Mouse (Mus musculus) neural tube, embryonic 11.5 days (tissue): ENCODE data around the gene Zdhhc14. TPM values are rescaled to one million over a fixed set of nuclear protein-coding genes. Genes with fewer than 3 reads are reported as not detected.

Source experiments
- ATAC-seq: fragments of 200-750 bp; cut with Nextera tagmentation; 2 replicates; pipeline ENCODE4 v1.8.0; 2017; ENCODE audit warnings: moderate number of reproducible peaks, mild to moderate bottlenecking, moderate TSS enrichment, moderate library complexity; ENCODE audit not compliant: insufficient read depth, low FRiP score, low TSS enrichment
- DNase-seq: peaks from one replicate; pipeline ENCODE4 v3.0.0-alpha.2; 2015; ENCODE audit warnings: low spot score
- H3K27ac ChIP-seq: fragments of 300-500 bp; sonication (generic); 2 replicates; pipeline ENCODE4 v1.5.1; 2014; ENCODE audit warnings: low read depth, mild to moderate bottlenecking, low read length
- H3K27me3 ChIP-seq: fragments of 300-500 bp; sonication (generic); 2 replicates; pipeline ENCODE4 v1.6.1; 2014; ENCODE audit warnings: mild to moderate bottlenecking, low read length, mixed read lengths; ENCODE audit not compliant: control insufficient read depth, insufficient read depth
- H3K36me3 ChIP-seq: fragments of 300-500 bp; sonication (generic); 2 replicates; pipeline ENCODE4 v1.6.1; 2014; ENCODE audit warnings: mild to moderate bottlenecking, low read length, moderate library complexity, mixed read lengths; ENCODE audit not compliant: control insufficient read depth, insufficient read depth
- H3K4me1 ChIP-seq: fragments of 300-500 bp; sonication (generic); 2 replicates; pipeline ENCODE4 v1.6.1; 2014; ENCODE audit warnings: low read length, mixed read lengths; ENCODE audit not compliant: control insufficient read depth, insufficient read depth
- H3K4me2 ChIP-seq: fragments of 300-500 bp; sonication (generic); 2 replicates; pipeline ENCODE4 v1.6.1; 2014; ENCODE audit warnings: low read depth, mild to moderate bottlenecking, moderate library complexity
- H3K4me3 ChIP-seq: fragments of 300-500 bp; sonication (generic); 2 replicates; pipeline ENCODE4 v1.5.1; 2014; ENCODE audit warnings: low read depth, low read length
- H3K9ac ChIP-seq: fragments of 300-500 bp; sonication (generic); 2 replicates; pipeline ENCODE4 v1.6.1; 2014; ENCODE audit warnings: mild to moderate bottlenecking, low read length
- H3K9me3 ChIP-seq: fragments of 300-500 bp; sonication (generic); 2 replicates; pipeline ENCODE4 v1.6.1; 2016; ENCODE audit warnings: low read length; ENCODE audit not compliant: control insufficient read depth
- WGBS: fragments of 180-500 bp; shearing (Covaris S2); extraction: QIAGEN DNeasy Blood & Tissue Kit; methylation state at CpG from one replicate; pipeline ENCODE4 v1.1.7; 2014; 5-methylcytosine and 5-hydroxymethylcytosine counted together
- polyA plus RNA-seq: library from polyadenylated mRNA; unstranded; fragments of >200 nt; fragmentation: Nextera tagmentation; extraction: Ambion mirVana; gene quantifications from 2 replicates; pipeline ENCODE4 v1.2.1, GENCODE M21; 2014

Gene Zdhhc14
- polyA plus RNA-seq, 1 experiment from 2014 or later, result 2.6 TPM

GRCm38 (mm10) chr17:5553556-5553955, 61.2 kb downstream of the Zdhhc14 start:
- H3K27me3 ChIP-seq, result no peaks in the 10 kb centered on the region
- no peak overlapping the region for H3K4me2 ChIP-seq
- no peak overlapping the region for H3K27ac ChIP-seq
- DNase-seq, result no peak
- H3K9me3 ChIP-seq, result no peaks in the 10 kb centered on the region
- H3K4me1 ChIP-seq, result no peaks in the 10 kb centered on the region
- no peaks in the 10 kb centered on the region for H3K36me3 ChIP-seq
- ATAC-seq, result no peak
- WGBS, result 95% methylated on average over 5 of the region's 5 CpGs
- no peak overlapping the region for H3K9ac ChIP-seq
- no peak overlapping the region for H3K4me3 ChIP-seq

- H3K4me2 ChIP-seq, result no peak overlapping the region
- WGBS, result 88% methylated on average over 2 of the region's 2 CpGs
Observed at GRCm38 (mm10) chr17:5554573-5554972, 62.2 kb downstream of the Zdhhc14 start.

GRCm38 (mm10) chr17:5556568-5556967, 64.2 kb downstream of the Zdhhc14 start:
- Histone ChIP-seq H3K27me3 (no peaks in the 10 kb centered on the region), H3K4me1 (no peaks in the 10 kb centered on the region), H3K9ac (no peak overlapping the region), H3K27ac (no peak overlapping the region), H3K4me3 (no peak overlapping the region), H3K36me3 (no peaks in the 10 kb centered on the region), H3K9me3 (no peaks in the 10 kb centered on the region), H3K4me2 (no peak overlapping the region)
- ATAC-seq (no peak), DNase-seq (no peak)
- 70% methylated on average over 8 of the region's 8 CpGs for WGBS

More at GRCm38 (mm10) chr17:5554573-5554972, 62.2 kb downstream of the Zdhhc14 start:
- Histone ChIP-seq H3K27me3 (no peaks in the 10 kb centered on the region), H3K4me1 (no peaks in the 10 kb centered on the region), H3K27ac (no peak overlapping the region), H3K9ac (no peak overlapping the region), H3K36me3 (no peaks in the 10 kb centered on the region), H3K4me3 (no peak overlapping the region), H3K9me3 (no peaks in the 10 kb centered on the region)
- no peak for ATAC-seq
- DNase-seq, result no peak

- ATAC-seq, result no peak
- no peaks in the 10 kb centered on the region for H3K4me1 ChIP-seq
- no peaks in the 10 kb centered on the region for H3K36me3 ChIP-seq
- 92% methylated on average over 4 of the region's 4 CpGs for WGBS
- no peak overlapping the region for H3K27ac ChIP-seq
- H3K27me3 ChIP-seq, result no peaks in the 10 kb centered on the region
- no peak overlapping the region for H3K9ac ChIP-seq
- no peak overlapping the region for H3K4me2 ChIP-seq
- H3K4me3 ChIP-seq, result no peak overlapping the region
- no peaks in the 10 kb centered on the region for H3K9me3 ChIP-seq
- no peak for DNase-seq
Observed at GRCm38 (mm10) chr17:5560212-5560611, 67.9 kb downstream of the Zdhhc14 start.

GRCm38 (mm10) chr17:5563108-5563507, 70.8 kb downstream of the Zdhhc14 start:
- H3K4me2 ChIP-seq, result no peak overlapping the region
- WGBS, result 85% methylated on average over 6 of the region's 6 CpGs
- no peak overlapping the region for H3K27ac ChIP-seq
- H3K4me1 ChIP-seq, result no peaks in the 10 kb centered on the region
- ATAC-seq (no peak), DNase-seq (no peak)
- no peak overlapping the region for H3K9ac ChIP-seq
- H3K9me3 ChIP-seq, result no peaks in the 10 kb centered on the region
- no peaks in the 10 kb centered on the region for H3K27me3 ChIP-seq
- no peaks in the 10 kb centered on the region for H3K36me3 ChIP-seq
- H3K4me3 ChIP-seq, result no peak overlapping the region

- no peak for ATAC-seq
- 84% methylated on average over 7 of the region's 7 CpGs for WGBS
Observed at GRCm38 (mm10) chr17:5566006-5566405, 73.6 kb downstream of the Zdhhc14 start.

GRCm38 (mm10) chr17:5567943-5568342, 75.6 kb downstream of the Zdhhc14 start:
- 51% methylated on average over 5 of the region's 5 CpGs for WGBS
- H3K36me3 ChIP-seq, result no peaks in the 10 kb centered on the region
- H3K9ac ChIP-seq, result no peak overlapping the region
- H3K4me2 ChIP-seq, result no peak overlapping the region
- DNase-seq (no peak), ATAC-seq (no peak)
- H3K9me3 ChIP-seq, result no peaks in the 10 kb centered on the region
- H3K4me1 ChIP-seq, result no peaks in the 10 kb centered on the region
- H3K27ac ChIP-seq, result no peak overlapping the region
- H3K27me3 ChIP-seq, result no peaks in the 10 kb centered on the region
- H3K4me3 ChIP-seq, result no peak overlapping the region

More at GRCm38 (mm10) chr17:5566006-5566405, 73.6 kb downstream of the Zdhhc14 start:
- no peak overlapping the region for H3K4me2 ChIP-seq
- no peak overlapping the region for H3K4me3 ChIP-seq
- DNase-seq, result no peak
- no peaks in the 10 kb centered on the region for H3K9me3 ChIP-seq
- no peak overlapping the region for H3K9ac ChIP-seq
- H3K36me3 ChIP-seq, result no peaks in the 10 kb centered on the region
- H3K4me1 ChIP-seq, result no peaks in the 10 kb centered on the region
- no peak overlapping the region for H3K27ac ChIP-seq
- H3K27me3 ChIP-seq, result no peaks in the 10 kb centered on the region

GRCm38 (mm10) chr17:5569131-5570030, 77.0 kb downstream of the Zdhhc14 start:
- Histone ChIP-seq H3K4me2 (no peak overlapping the region), H3K27me3 (no peaks in the 10 kb centered on the region), H3K4me1 (no peaks in the 10 kb centered on the region), H3K27ac (no peak overlapping the region), H3K9ac (no peak overlapping the region), H3K4me3 (no peak overlapping the region), H3K36me3 (no peaks in the 10 kb centered on the region), H3K9me3 (no peaks in the 10 kb centered on the region)
- no peak for ATAC-seq
- WGBS, result 74% methylated on average over 17 of the region's 17 CpGs
- DNase-seq, result no peak

GRCm38 (mm10) chr17:5572096-5572730, 79.9 kb downstream of the Zdhhc14 start:
- WGBS, result 97% methylated on average over 1 of the region's 1 CpGs
- no peak for DNase-seq
- no peak overlapping the region for H3K4me2 ChIP-seq
- H3K4me3 ChIP-seq, result no peak overlapping the region
- no peaks in the 10 kb centered on the region for H3K9me3 ChIP-seq
- no peaks in the 10 kb centered on the region for H3K36me3 ChIP-seq
- H3K27ac ChIP-seq, result no peak overlapping the region
- no peak overlapping the region for H3K9ac ChIP-seq
- H3K4me1 ChIP-seq, result no peaks in the 10 kb centered on the region
- no peaks in the 10 kb centered on the region for H3K27me3 ChIP-seq
- no peak for ATAC-seq
